Mouse (Mus musculus) ES-CJ7 (cell line): ENCODE data around the gene Trabd2b.
A peak's percentile ranks its signal among the peaks of the same experiment; 100 is the strongest.

Experiments
- DNase-seq: peaks from one replicate; pipeline ENCODE4 v3.0.0; 2011; ENCODE audit warnings: low read depth, low spot score

The Trabd2b gene

GRCm38 (mm10) chr4:114601201-114602009 lies 194.9 kb downstream of the Trabd2b start:
- DNase-seq: no peak

- DNase-seq: no peak
Observed at GRCm38 (mm10) chr4:114605670-114606069, 199.1 kb downstream of the Trabd2b start.

- no peak for DNase-seq
Observed at GRCm38 (mm10) chr4:114607873-114608272, 201.3 kb downstream of the Trabd2b start.

GRCm38 (mm10) chr4:114609297-114609696 lies 202.8 kb downstream of the Trabd2b start:
- no peak for DNase-seq

- peak; percentile 21 for DNase-seq
Observed at GRCm38 (mm10) chr4:114611166-114611929, 204.8 kb downstream of the Trabd2b start.

GRCm38 (mm10) chr4:114612032-114612431 lies 205.5 kb downstream of the Trabd2b start:
- no peak for DNase-seq

GRCm38 (mm10) chr4:114612827-114613226 lies 206.3 kb downstream of the Trabd2b start:
- no peak for DNase-seq

- DNase-seq: no peak
Observed at GRCm38 (mm10) chr4:114614086-114614485, 207.6 kb downstream of the Trabd2b start.

GRCm38 (mm10) chr4:114615765-114616164 lies 209.2 kb downstream of the Trabd2b start:
- no peak for DNase-seq

GRCm38 (mm10) chr4:114622929-114623328 lies 216.4 kb downstream of the Trabd2b start:
- DNase-seq: no peak

- no peak for DNase-seq
Observed at GRCm38 (mm10) chr4:114624114-114624910, 217.8 kb downstream of the Trabd2b start.

GRCm38 (mm10) chr4:114625357-114625756 lies 218.8 kb downstream of the Trabd2b start:
- DNase-seq: no peak

- DNase-seq: no peak
Observed at GRCm38 (mm10) chr4:114625920-114626319, 219.4 kb downstream of the Trabd2b start.

GRCm38 (mm10) chr4:114627674-114628293 lies 221.3 kb downstream of the Trabd2b start:
- DNase-seq: no peak

GRCm38 (mm10) chr4:114635889-114636288 lies 229.4 kb downstream of the Trabd2b start:
- peak; percentile 23 for DNase-seq

- DNase-seq: no peak
Observed at GRCm38 (mm10) chr4:114636324-114636723, 229.8 kb downstream of the Trabd2b start.

- peak; percentile 63 for DNase-seq
Observed at GRCm38 (mm10) chr4:114637120-114637519, 230.6 kb downstream of the Trabd2b start.

GRCm38 (mm10) chr4:114642469-114642868 lies 235.9 kb downstream of the Trabd2b start:
- no peak for DNase-seq

GRCm38 (mm10) chr4:114643679-114644208 lies 237.2 kb downstream of the Trabd2b start:
- no peak for DNase-seq

- DNase-seq: no peak
Observed at GRCm38 (mm10) chr4:114645341-114645740, 238.8 kb downstream of the Trabd2b start.
